Mouse (Mus musculus): ENCODE results near the gene Habp2. TPM values are rescaled to one million over a fixed set of nuclear protein-coding genes. Genes with fewer than 3 reads are reported as not detected.
A peak's percentile ranks its signal among the peaks of the same experiment; 100 is the strongest.
"Not testable (repeated sequence)": the region's sequence is repeated elsewhere in the genome, so short reads cannot be mapped to it uniquely, and the experiment has no call there.

The Habp2 gene
- polyA plus RNA-seq, 1 experiment from 2014 or later, result 1.9 TPM

- Histone ChIP-seq H3K9me3 (replicated peaks; ENCODE audit: control insufficient read depth, low read length) (peaks cover 3% of the 10 kb centered on the region; the same call in 1 of the 2 replicates), H3K4me2 (peak overlapping the region; percentile 4; the same call in 1 of the 2 replicates), H3K4me3 (ENCODE audit: low read depth, low read length) (no peak overlapping the region), H3K27me3 (ENCODE audit: control insufficient read depth, insufficient read depth, low read length) (no peaks in the 10 kb centered on the region), H3K36me3 (ENCODE audit: control insufficient read depth, insufficient read depth, low read length) (peaks cover 5% of the 10 kb centered on the region), H3K27ac (ENCODE audit: low read depth, low read length) (peak overlapping the region; percentile 29; the same call in 1 of the 2 replicates), H3K4me1 (ENCODE audit: control insufficient read depth, insufficient read depth, low read length) (peaks cover 6% of the 10 kb centered on the region; the same call in 1 of the 2 replicates), H3K9ac (ENCODE audit: low read depth, low read length) (0 out of 2 replicates have a peak overlapping the region, but pooled peaks have one; percentile 46)
- ATAC-seq (replicated peaks; ENCODE audit: insufficient number of reproducible peaks, low FRiP score, low TSS enrichment), result no peak
- 41% methylated on average over 17 of the region's 17 CpGs for WGBS (ENCODE audit: insufficient replicate concordance)
These were observed 69.8 kb downstream of the Habp2 start for GRCm38 (mm10) chr19:56356480-56357373.

GRCm38 (mm10) chr19:56357374-56357708 lies 70.4 kb downstream of the Habp2 start:
- H3K36me3 ChIP-seq (ENCODE audit: control insufficient read depth, insufficient read depth, low read length); ATAC-seq (replicated peaks; ENCODE audit: insufficient number of reproducible peaks, low FRiP score, low TSS enrichment); H3K9me3 ChIP-seq (replicated peaks; ENCODE audit: control insufficient read depth, low read length); H3K4me1 ChIP-seq (ENCODE audit: control insufficient read depth, insufficient read depth, low read length); H3K4me3 ChIP-seq (ENCODE audit: low read depth, low read length); H3K27me3 ChIP-seq (ENCODE audit: control insufficient read depth, insufficient read depth, low read length); H3K9ac ChIP-seq (ENCODE audit: low read depth, low read length); H3K4me2 ChIP-seq: not testable (repeated sequence)
- H3K27ac ChIP-seq (ENCODE audit: low read depth, low read length), result peak overlapping the region; percentile 29; the same call in 1 of the 2 replicates
- 45% methylated on average over 2 of the region's 2 CpGs for WGBS (ENCODE audit: insufficient replicate concordance)

GRCm38 (mm10) chr19:56358890-56359289 lies 72.0 kb downstream of the Habp2 start:
- no peaks in the 10 kb centered on the region for H3K9me3 ChIP-seq (replicated peaks; ENCODE audit: control insufficient read depth, low read length)
- no peak for ATAC-seq (replicated peaks; ENCODE audit: insufficient number of reproducible peaks, low FRiP score, low TSS enrichment)
- no peak overlapping the region for H3K4me3 ChIP-seq (ENCODE audit: low read depth, low read length)
- no peaks in the 10 kb centered on the region for H3K36me3 ChIP-seq (ENCODE audit: control insufficient read depth, insufficient read depth, low read length)
- H3K27me3 ChIP-seq (ENCODE audit: control insufficient read depth, insufficient read depth, low read length), result no peaks in the 10 kb centered on the region
- no peak overlapping the region for H3K27ac ChIP-seq (ENCODE audit: low read depth, low read length)
- H3K9ac ChIP-seq (ENCODE audit: low read depth, low read length), result no peak overlapping the region
- H3K4me1 ChIP-seq (ENCODE audit: control insufficient read depth, insufficient read depth, low read length), result peaks cover 6% of the 10 kb centered on the region; the same call in 1 of the 2 replicates
- no peak overlapping the region for H3K4me2 ChIP-seq
- WGBS (ENCODE audit: insufficient replicate concordance), result 73% methylated on average over 2 of the region's 2 CpGs

- H3K27me3 ChIP-seq (ENCODE audit: control insufficient read depth, insufficient read depth, low read length), result no peaks in the 10 kb centered on the region
- H3K4me2 ChIP-seq, result no peak overlapping the region
- H3K36me3 ChIP-seq (ENCODE audit: control insufficient read depth, insufficient read depth, low read length), result no peaks in the 10 kb centered on the region
- no peak overlapping the region for H3K9ac ChIP-seq (ENCODE audit: low read depth, low read length)
- no peak for ATAC-seq (replicated peaks; ENCODE audit: insufficient number of reproducible peaks, low FRiP score, low TSS enrichment)
- no peaks in the 10 kb centered on the region for H3K4me1 ChIP-seq (ENCODE audit: control insufficient read depth, insufficient read depth, low read length)
- no peak overlapping the region for H3K27ac ChIP-seq (ENCODE audit: low read depth, low read length)
- no peaks in the 10 kb centered on the region for H3K9me3 ChIP-seq (replicated peaks; ENCODE audit: control insufficient read depth, low read length)
- WGBS (ENCODE audit: insufficient replicate concordance), result 57% methylated on average over 15 of the region's 15 CpGs
- H3K4me3 ChIP-seq (ENCODE audit: low read depth, low read length), result no peak overlapping the region
These were observed 77.0 kb downstream of the Habp2 start for GRCm38 (mm10) chr19:56363721-56364460.

GRCm38 (mm10) chr19:56364563-56364962 lies 77.6 kb downstream of the Habp2 start:
- H3K27ac ChIP-seq (ENCODE audit: low read depth, low read length), result no peak overlapping the region
- H3K27me3 ChIP-seq (ENCODE audit: control insufficient read depth, insufficient read depth, low read length), result no peaks in the 10 kb centered on the region
- H3K4me3 ChIP-seq (ENCODE audit: low read depth, low read length), result no peak overlapping the region
- no peaks in the 10 kb centered on the region for H3K36me3 ChIP-seq (ENCODE audit: control insufficient read depth, insufficient read depth, low read length)
- no peak for ATAC-seq (replicated peaks; ENCODE audit: insufficient number of reproducible peaks, low FRiP score, low TSS enrichment)
- no peak overlapping the region for H3K4me2 ChIP-seq
- H3K9me3 ChIP-seq (replicated peaks; ENCODE audit: control insufficient read depth, low read length), result no peaks in the 10 kb centered on the region
- H3K9ac ChIP-seq (ENCODE audit: low read depth, low read length), result no peak overlapping the region
- H3K4me1 ChIP-seq (ENCODE audit: control insufficient read depth, insufficient read depth, low read length), result no peaks in the 10 kb centered on the region
- 86% methylated on average over 8 of the region's 8 CpGs for WGBS (ENCODE audit: insufficient replicate concordance)

GRCm38 (mm10) chr19:56366168-56366567 lies 79.2 kb downstream of the Habp2 start:
- 79% methylated on average over 11 of the region's 11 CpGs for WGBS (ENCODE audit: insufficient replicate concordance)
- no peaks in the 10 kb centered on the region for H3K4me1 ChIP-seq (ENCODE audit: control insufficient read depth, insufficient read depth, low read length)
- no peaks in the 10 kb centered on the region for H3K36me3 ChIP-seq (ENCODE audit: control insufficient read depth, insufficient read depth, low read length)
- no peak overlapping the region for H3K4me3 ChIP-seq (ENCODE audit: low read depth, low read length)
- no peak for ATAC-seq (replicated peaks; ENCODE audit: insufficient number of reproducible peaks, low FRiP score, low TSS enrichment)
- H3K27me3 ChIP-seq (ENCODE audit: control insufficient read depth, insufficient read depth, low read length), result no peaks in the 10 kb centered on the region
- H3K9ac ChIP-seq (ENCODE audit: low read depth, low read length), result no peak overlapping the region
- H3K4me2 ChIP-seq, result no peak overlapping the region
- H3K9me3 ChIP-seq (replicated peaks; ENCODE audit: control insufficient read depth, low read length), result no peaks in the 10 kb centered on the region
- no peak overlapping the region for H3K27ac ChIP-seq (ENCODE audit: low read depth, low read length)

GRCm38 (mm10) chr19:56366625-56367024 lies 79.7 kb downstream of the Habp2 start:
- ATAC-seq (replicated peaks; ENCODE audit: insufficient number of reproducible peaks, low FRiP score, low TSS enrichment), result no peak
- H3K4me2 ChIP-seq, result no peak overlapping the region
- WGBS (ENCODE audit: insufficient replicate concordance), result 74% methylated on average over 9 of the region's 9 CpGs

GRCm38 (mm10) chr19:56367778-56368177 lies 80.8 kb downstream of the Habp2 start:
- H3K27me3 ChIP-seq (ENCODE audit: control insufficient read depth, insufficient read depth, low read length), result no peaks in the 10 kb centered on the region
- no peak overlapping the region for H3K9ac ChIP-seq (ENCODE audit: low read depth, low read length)
- H3K4me2 ChIP-seq, result no peak overlapping the region
- WGBS (ENCODE audit: insufficient replicate concordance), result 76% methylated on average over 7 of the region's 7 CpGs
- H3K4me1 ChIP-seq (ENCODE audit: control insufficient read depth, insufficient read depth, low read length), result no peaks in the 10 kb centered on the region
- no peak overlapping the region for H3K27ac ChIP-seq (ENCODE audit: low read depth, low read length)
- H3K9me3 ChIP-seq (replicated peaks; ENCODE audit: control insufficient read depth, low read length), result no peaks in the 10 kb centered on the region
- no peaks in the 10 kb centered on the region for H3K36me3 ChIP-seq (ENCODE audit: control insufficient read depth, insufficient read depth, low read length)
- H3K4me3 ChIP-seq (ENCODE audit: low read depth, low read length), result no peak overlapping the region
- ATAC-seq (replicated peaks; ENCODE audit: insufficient number of reproducible peaks, low FRiP score, low TSS enrichment), result no peak

More at GRCm38 (mm10) chr19:56366625-56367024, 79.7 kb downstream of the Habp2 start:
- Histone ChIP-seq H3K9ac (ENCODE audit: low read depth, low read length) (no peak overlapping the region), H3K4me1 (ENCODE audit: control insufficient read depth, insufficient read depth, low read length) (no peaks in the 10 kb centered on the region), H3K36me3 (ENCODE audit: control insufficient read depth, insufficient read depth, low read length) (no peaks in the 10 kb centered on the region), H3K9me3 (replicated peaks; ENCODE audit: control insufficient read depth, low read length) (no peaks in the 10 kb centered on the region), H3K4me3 (ENCODE audit: low read depth, low read length) (no peak overlapping the region), H3K27me3 (ENCODE audit: control insufficient read depth, insufficient read depth, low read length) (no peaks in the 10 kb centered on the region), H3K27ac (ENCODE audit: low read depth, low read length) (no peak overlapping the region)

Data from heart, embryonic 11.5 days (tissue).